Mouse (Mus musculus) brain, embryonic 14.5 days (tissue): ENCODE measurements around the gene I0C0044D17Rik. TPM values are rescaled to one million over a fixed set of nuclear protein-coding genes. Genes with fewer than 3 reads are reported as not detected.
"Not testable (repeated sequence)": the region's sequence is repeated elsewhere in the genome, so short reads cannot be mapped to it uniquely, and the experiment has no call there.

Experiments
- DNase-seq: peaks from one replicate; pipeline ENCODE4 v3.0.0-alpha.2; 2011; ENCODE audit warnings: low read depth
- CTCF ChIP-seq: fragments of 200-500 bp; IDR thresholded peaks from 2 replicates; pipeline ENCODE4 v1.5.1; 2012; ENCODE audit warnings: inconsistent platforms, mild to moderate bottlenecking, moderate library complexity, borderline replicate concordance; ENCODE audit not compliant: insufficient read depth, insufficient read length; ENCODE audit errors: extremely low read depth
- POLR2A ChIP-seq: fragments of 200-500 bp; IDR thresholded peaks from 2 replicates; pipeline ENCODE4 v1.6.1; 2012; ENCODE audit warnings: mild to moderate bottlenecking, inconsistent platforms, borderline replicate concordance; ENCODE audit not compliant: poor library complexity, insufficient read depth, insufficient read length, severe bottlenecking; ENCODE audit errors: extremely low read depth
- polyA plus RNA-seq: library from polyadenylated mRNA; depleted of rRNA; stranded (reverse); fragments of >200 nt; gene quantifications from 2 replicates; pipeline ENCODE4 v1.2.3, GENCODE M21; 2012

The I0C0044D17Rik gene
- polyA plus RNA-seq, 1 experiment: not detected

DNA sequence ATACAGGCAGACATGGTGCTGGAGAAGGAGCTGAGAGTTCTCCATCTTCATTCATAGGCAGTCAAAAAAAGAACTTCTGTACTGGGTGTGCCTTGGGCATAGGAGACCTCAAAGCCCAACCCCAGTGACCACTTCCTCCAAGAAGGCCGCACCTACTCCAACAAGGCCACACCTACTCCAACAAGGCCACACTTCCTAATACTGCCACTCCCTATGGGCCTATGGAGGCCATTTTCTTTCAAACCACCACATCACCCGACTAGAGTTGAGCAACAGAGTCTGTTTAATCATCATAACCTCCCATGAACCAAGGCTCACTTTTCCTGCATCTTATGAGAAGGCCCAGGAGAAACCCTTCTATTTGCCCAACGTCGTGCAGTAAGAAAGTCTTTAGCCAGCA, 21.6 kb upstream of the I0C0044D17Rik start:
- no peak for TF ChIP-seq CTCF
- no peak for DNase-seq

DNA sequence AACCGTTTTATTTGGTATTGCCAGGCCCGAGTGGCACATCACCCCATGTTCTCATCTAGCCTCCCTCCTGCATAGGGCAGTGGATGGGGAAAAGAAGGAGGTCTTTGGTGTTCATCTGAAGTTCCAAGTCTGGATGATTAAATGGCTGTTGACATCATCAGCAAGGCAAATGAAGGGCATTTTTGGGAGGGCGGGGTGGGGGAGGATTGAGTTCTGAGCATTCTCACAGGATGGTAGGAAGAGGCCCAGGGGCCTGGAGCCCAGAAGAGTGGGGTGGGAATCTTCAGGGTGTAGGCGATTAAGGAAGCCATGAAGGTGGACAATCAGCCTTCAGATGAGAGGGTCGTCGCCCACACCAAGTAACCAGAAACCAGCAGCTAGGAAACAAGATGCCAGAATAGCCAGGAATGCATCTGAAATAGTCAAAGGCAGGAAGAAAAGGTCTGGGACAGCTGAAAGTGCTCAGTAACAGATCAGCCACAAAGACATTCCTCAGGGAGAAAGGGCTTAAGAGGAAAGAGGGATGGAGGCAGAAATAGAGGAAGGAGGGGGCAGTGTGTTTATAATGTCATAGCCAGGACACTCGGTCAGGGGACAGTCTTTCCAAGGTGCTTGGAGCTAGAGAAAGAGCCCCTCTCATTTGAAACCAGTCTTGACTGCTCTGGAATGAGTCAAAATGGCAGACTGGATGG, 20.4 kb upstream of the I0C0044D17Rik start:
- TF ChIP-seq CTCF: no peak
- TF ChIP-seq POLR2A: no peak
- DNase-seq: no peak

DNA sequence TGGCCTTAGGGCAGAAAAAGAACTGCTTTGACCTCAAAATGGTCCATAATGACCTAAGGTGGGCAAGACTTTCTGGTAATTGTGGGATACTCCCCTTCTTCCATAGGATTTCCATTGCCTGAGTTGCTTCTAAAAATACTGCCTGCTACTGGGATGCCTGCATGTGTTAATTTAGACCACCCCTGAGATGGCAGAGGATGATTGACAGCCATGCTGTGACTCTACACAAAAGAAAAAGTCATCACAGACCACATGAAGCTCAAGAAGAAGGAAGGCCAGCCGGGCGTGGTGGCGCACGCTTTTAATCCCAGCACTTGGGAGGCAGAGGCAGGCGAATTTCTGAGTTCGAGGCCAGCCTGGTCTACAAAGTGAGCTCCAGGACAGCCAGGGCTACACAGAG, 17.6 kb upstream of the I0C0044D17Rik start:
- DNase-seq: not testable (repeated sequence)

DNA sequence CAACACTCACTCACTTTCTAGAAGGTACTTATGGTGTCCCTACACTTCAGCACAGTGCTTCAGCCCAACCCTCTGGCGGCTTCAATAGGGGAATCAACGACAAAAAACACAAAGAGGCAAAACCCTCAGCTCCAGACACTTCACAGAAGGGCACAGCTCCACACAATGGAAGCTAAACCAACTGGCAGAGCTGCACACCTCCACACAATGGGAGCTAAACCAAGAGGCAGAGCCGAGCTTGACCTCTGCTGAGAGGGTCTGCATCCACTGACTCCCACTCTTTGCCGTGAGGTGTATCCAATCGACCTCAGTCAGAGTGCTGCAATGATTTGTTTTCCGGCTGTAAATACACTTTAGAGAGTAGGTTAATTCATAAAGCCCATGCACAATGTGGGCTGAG, 16.9 kb upstream of the I0C0044D17Rik start:
- TF ChIP-seq POLR2A (no peak), CTCF (no peak)
- DNase-seq: peak; percentile 62

DNA sequence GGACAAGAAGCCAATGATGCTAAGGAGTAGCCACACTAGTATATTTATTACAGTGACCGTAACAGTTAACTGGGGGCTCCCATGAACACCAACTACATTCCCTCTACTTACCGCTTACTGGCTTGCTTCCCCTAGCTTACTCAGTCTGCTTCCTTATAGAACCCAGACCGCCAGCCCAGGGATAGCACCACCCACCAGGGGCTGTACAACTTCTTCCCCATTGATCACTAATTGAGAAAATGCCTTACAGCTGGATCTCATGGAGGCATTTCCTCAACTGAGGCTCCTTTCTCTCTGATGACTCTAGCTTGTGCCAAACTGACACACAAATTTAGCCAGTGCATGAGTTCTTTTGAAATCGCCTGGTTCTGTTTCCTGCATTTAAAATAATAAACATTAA, 15.3 kb upstream of the I0C0044D17Rik start:
- no peak for DNase-seq
- no peak for TF ChIP-seq CTCF
- no peak for TF ChIP-seq POLR2A

DNA sequence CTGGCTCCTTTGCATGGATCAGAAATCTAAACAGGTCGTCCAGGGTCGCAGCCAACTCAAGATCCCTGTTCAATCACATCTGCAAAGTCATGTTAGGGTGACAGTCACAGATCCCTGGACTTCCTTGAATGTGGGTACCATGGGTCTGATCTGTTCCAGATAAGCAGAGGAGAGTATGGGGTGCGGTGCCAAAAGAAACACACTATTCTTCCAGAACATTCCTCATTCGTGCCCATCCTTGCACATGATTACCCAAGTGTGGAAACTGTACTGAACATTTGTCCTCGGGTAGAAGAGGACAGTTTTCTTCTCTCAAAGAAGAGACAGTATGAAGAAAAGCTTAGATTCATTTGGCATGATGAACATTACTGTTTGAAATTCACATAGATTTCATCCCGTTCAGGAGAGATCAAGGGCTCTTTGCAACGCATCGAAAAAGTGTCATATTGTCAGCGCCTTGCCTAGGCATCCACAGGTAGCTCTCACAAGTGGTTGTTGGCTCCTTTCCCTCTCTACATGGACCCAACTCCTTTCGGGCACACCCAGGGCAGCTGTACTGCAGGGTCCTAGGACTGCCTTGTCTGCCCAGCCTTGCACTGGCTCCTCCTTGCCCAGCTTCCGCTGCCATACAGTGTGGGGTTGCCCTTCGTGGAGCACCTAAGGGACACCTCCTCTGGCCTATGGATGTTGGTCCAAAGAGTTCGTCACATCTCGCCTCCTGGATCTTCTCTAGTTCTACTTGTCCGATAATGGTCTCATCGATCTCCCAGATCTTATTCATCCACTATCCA, 14.3 kb upstream of the I0C0044D17Rik start:
- TF ChIP-seq CTCF: no peak
- TF ChIP-seq POLR2A: no peak
- DNase-seq: no peak

DNA sequence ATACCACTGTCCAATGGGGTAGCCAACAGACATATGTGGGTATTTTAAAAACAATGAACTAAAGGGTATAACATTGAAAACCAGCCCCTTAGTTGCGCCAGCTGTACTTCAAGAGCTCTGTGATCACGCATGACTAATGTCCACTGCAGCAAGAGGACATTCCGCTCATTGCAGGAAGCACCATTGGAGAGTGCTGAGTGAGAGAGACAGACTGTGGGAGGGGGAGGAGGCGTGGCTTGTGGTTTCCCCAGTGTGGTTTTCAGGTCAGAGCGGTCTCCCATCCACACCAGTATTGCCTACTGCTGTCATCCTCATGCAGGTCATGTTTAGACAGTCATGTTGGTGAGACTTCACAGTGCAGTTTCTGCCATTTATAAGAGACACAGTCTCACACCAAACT, 12.9 kb upstream of the I0C0044D17Rik start:
- no peak for DNase-seq
- TF ChIP-seq CTCF: no peak
- TF ChIP-seq POLR2A: no peak

DNA sequence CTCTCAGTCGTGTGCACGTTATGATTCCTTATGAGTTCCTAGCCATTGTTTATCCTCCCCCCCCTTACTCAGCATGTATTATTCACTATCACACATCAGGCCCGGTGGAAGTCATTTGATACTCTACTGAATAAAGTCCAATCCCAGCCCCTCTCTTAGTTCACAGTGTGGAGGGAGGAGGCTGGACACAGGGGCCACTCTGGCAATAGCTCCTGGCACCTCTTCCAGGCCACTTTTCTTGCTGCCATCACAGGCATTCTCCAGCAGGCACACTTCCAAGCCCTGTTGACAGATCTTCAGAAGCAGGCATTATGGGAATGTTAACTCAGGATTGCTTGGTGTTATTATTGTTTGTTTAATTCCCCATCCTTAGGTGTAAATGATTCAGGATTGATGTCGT, 11.1 kb upstream of the I0C0044D17Rik start:
- TF ChIP-seq CTCF (no peak), POLR2A (no peak)
- peak; percentile 14 for DNase-seq

DNA sequence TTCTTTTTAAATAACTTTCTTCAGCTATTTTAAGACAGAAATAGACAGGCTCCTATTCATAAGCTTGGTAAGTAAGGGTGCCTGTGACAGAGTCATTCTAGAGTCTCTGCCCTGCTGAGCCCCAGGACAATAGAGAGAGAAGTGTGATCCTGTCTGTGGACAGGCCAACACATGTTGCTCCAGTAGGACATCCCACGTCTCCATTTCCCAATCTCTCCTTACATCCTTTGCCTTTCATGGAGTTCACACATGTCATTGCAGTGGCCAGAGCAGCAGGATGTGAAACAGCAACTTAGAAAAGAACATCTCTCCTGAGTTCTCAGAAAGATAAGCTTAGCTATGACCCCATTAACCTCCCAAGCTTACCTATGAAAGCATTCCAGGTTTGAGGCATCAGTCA, 8.1 kb upstream of the I0C0044D17Rik start:
- DNase-seq: no peak
- no peak for TF ChIP-seq POLR2A
- TF ChIP-seq CTCF: no peak

DNA sequence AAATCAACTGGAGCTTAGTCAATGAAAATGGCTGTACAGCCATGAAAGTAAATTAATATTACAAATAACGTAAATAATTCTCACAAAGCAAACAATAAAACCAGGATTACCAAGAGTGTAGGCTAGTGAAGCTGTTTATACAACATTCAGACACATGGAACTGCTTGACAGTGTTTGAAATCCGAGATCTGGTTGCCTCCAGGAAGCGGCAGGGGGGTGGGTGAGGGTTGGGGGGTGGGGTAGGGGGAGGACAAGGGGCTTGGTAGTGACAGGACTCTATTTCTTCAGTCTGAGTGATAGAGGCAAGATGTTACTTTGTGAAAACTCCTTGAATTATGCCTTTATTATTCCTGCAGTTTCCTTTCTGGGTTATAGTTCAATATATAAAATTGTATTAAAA, 3.1 kb upstream of the I0C0044D17Rik start:
- no peak for DNase-seq
- no peak for TF ChIP-seq POLR2A
- no peak for TF ChIP-seq CTCF

DNA sequence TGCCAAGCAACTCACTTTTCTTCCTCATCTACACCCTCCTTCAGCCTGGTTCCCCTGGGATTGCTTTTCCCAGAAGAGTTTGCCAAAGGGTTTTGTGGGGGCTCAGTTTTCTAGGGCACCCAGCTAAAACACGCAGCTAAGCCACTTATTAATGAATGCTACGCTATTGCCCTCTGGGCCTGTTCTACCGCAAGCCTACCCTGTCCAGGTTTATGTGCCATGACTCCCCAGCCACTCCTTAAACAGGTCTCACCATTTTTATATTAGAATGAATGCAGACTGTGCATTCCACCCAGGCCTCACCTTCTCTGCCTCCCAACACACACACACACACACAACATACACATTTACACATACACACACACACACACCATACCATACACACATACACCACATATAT, 593 bp downstream of the I0C0044D17Rik start:
- no peak for TF ChIP-seq POLR2A
- no peak for TF ChIP-seq CTCF
- DNase-seq: no peak

DNA sequence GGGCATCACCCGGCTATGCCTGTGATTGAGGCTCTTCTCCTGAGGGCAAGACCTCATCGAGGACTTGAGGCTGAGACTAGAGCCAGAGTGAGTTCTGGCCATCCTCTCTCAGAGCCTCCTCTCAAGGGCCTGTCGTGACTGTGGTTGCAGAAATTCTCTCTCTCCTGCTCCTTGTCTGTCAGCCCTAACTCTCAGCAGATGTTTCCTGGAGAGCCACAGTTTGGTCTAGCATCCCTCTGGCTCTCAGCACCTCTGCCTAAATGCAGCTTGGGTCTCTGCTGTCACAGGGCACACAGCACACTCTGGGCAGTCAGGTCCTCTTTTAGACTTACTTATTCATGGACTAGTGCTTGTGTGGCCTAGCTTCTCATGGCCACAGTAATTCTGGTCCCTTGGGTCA, 1.2 kb downstream of the I0C0044D17Rik start:
- TF ChIP-seq CTCF (no peak), POLR2A (no peak)
- DNase-seq: no peak
